Mouse (Mus musculus) frontal cortex, postnatal 36 days (tissue): ENCODE data around the gene Nt5c1b.
A peak's percentile ranks its signal among the peaks of the same experiment; 100 is the strongest.

Experiments used
- DNase-seq, 2 experiments: peaks; one replicate each; pipeline ENCODE4 v3.0.0; 2022; ENCODE audit warnings: low spot score in 2 of 2

The Nt5c1b gene

GRCm38 (mm10) chr12:10369673-10370072 is at the start of gene Nt5c1b:
TSS of gene Nt5c1b (plus strand) at chr12:10369973.
- no peak for DNase-seq

GRCm38 (mm10) chr12:10327651-10328050 is 42.1 kb upstream of the Nt5c1b start:
- no peak for DNase-seq

GRCm38 (mm10) chr12:10329460-10329859 is 40.3 kb upstream of the Nt5c1b start:
- no peak for DNase-seq

GRCm38 (mm10) chr12:10340604-10341003 is 29.2 kb upstream of the Nt5c1b start:
- DNase-seq: no peak

- DNase-seq: no peak
Measured at GRCm38 (mm10) chr12:10350706-10351105, 19.1 kb upstream of the Nt5c1b start.

GRCm38 (mm10) chr12:10357756-10358155 is 12.0 kb upstream of the Nt5c1b start:
- DNase-seq: no peak

- peak; percentile 96 to 97 for DNase-seq
Measured at GRCm38 (mm10) chr12:10390671-10391441, 21.1 kb downstream of the Nt5c1b start, which contains the start of gene Rdh14. TSS of gene Rdh14 (plus strand) at chr12:10390772.

GRCm38 (mm10) chr12:10400788-10401187 is 31.0 kb downstream of the Nt5c1b start:
- peak in 1 of 2 experiments; percentile 21 for DNase-seq

GRCm38 (mm10) chr12:10402421-10403115 is 32.8 kb downstream of the Nt5c1b start:
- no peak for DNase-seq

GRCm38 (mm10) chr12:10410511-10411179 is 40.9 kb downstream of the Nt5c1b start:
- no peak for DNase-seq

- DNase-seq: no peak
Measured at GRCm38 (mm10) chr12:10411453-10411852, 41.7 kb downstream of the Nt5c1b start.

GRCm38 (mm10) chr12:10422347-10422746 is 52.6 kb downstream of the Nt5c1b start:
- DNase-seq: no peak

GRCm38 (mm10) chr12:10425982-10426863 is 56.5 kb downstream of the Nt5c1b start:
- no peak for DNase-seq

- no peak for DNase-seq
Measured at GRCm38 (mm10) chr12:10430999-10431398, 61.2 kb downstream of the Nt5c1b start.

GRCm38 (mm10) chr12:10438054-10439001 is 68.6 kb downstream of the Nt5c1b start:
- peak; percentile 79 to 86 for DNase-seq
